In genomic region chr12:17554200-17554951, GRCm38 (mm10) we compare ENCODE assay signal across 8 mouse cellular contexts. TPM values are rescaled to one million over a fixed set of nuclear protein-coding genes. Genes with fewer than 3 reads are reported as not detected.
DNase-seq lines count a peak whose midpoint lies in the region; ATAC-seq and TF ChIP-seq lines count a peak whose summit lies in the region.

No protein-coding gene starts in this region.

- ATAC-seq in embryonic facial prominence, embryonic 14.5 days (ENCODE audit: low read depth) = peak; percentile 26
- ATAC-seq in heart, embryonic 12.5 days (ENCODE audit: insufficient number of reproducible peaks, low FRiP score) = peak; percentile 37; the same call in 1 of the 2 replicates
- ATAC-seq in kidney, embryonic 16.5 days (ENCODE audit: low FRiP score, low TSS enrichment) = peak; percentile 50
- ATAC-seq in liver, embryonic 11.5 days (replicated peaks; ENCODE audit: low FRiP score) = peak; percentile 51

- WGBS in bone marrow, adult 2 months = 39% methylated on average over 15 of the region's 15 CpGs
- 35% methylated on average over 15 of the region's 15 CpGs for WGBS in embryonic facial prominence, embryonic 14.5 days
- WGBS in heart, embryonic 12.5 days = 35% methylated on average over 15 of the region's 15 CpGs
- 33% methylated on average over 15 of the region's 15 CpGs for WGBS in kidney, embryonic 16.5 days
- 35% methylated on average over 15 of the region's 15 CpGs for WGBS in liver, embryonic 11.5 days

- no peak overlapping the region for H3K27ac ChIP-seq in bone marrow, adult 2 months (ENCODE audit: control insufficient read depth, insufficient read depth, low read depth, low read length, poor library complexity)
- no peak overlapping the region for H3K27ac ChIP-seq in embryonic facial prominence, embryonic 14.5 days (replicated peaks; ENCODE audit: low read depth, low read length)
- H3K27ac ChIP-seq in heart, embryonic 12.5 days (ENCODE audit: poor library complexity, severe bottlenecking) = no peak overlapping the region
- no peak overlapping the region for H3K27ac ChIP-seq in kidney, embryonic 16.5 days (ENCODE audit: low read length)
- no peak overlapping the region for H3K27ac ChIP-seq in liver, embryonic 11.5 days (ENCODE audit: low read depth, low read length)

- no peak overlapping the region for H3K4me3 ChIP-seq in C2C12 (ENCODE audit: insufficient read depth, poor library complexity, severe bottlenecking)
- no peak overlapping the region for H3K4me3 ChIP-seq in bone marrow, adult 2 months (replicated peaks; ENCODE audit: control insufficient read depth, low read depth, low read length)
- no peak overlapping the region for H3K4me3 ChIP-seq in embryonic facial prominence, embryonic 14.5 days (ENCODE audit: low read depth, low read length)
- H3K4me3 ChIP-seq in heart, embryonic 12.5 days = no peak overlapping the region
- no peak overlapping the region for H3K4me3 ChIP-seq in kidney, embryonic 16.5 days (ENCODE audit: low read length)
- H3K4me3 ChIP-seq in liver, embryonic 11.5 days (ENCODE audit: low read depth, low read length) = no peak overlapping the region

- DNase-seq in embryonic facial prominence, embryonic 14.5 days (ENCODE audit: low spot score) = peak; percentile 93
- peak; percentile 82 for DNase-seq in liver, embryonic 11.5 days (ENCODE audit: low spot score)
- peak; percentile 79 to 86 for DNase-seq in natural killer cell, adult 2 months (ENCODE audit: low spot score in 2 of 2)
- DNase-seq in splenic B cell, adult 2 months (ENCODE audit: low read depth, low spot score) = peak; percentile 89

- H3ac ChIP-seq in C2C12 (ENCODE audit: control insufficient read depth, insufficient read length, low read depth) = no peak overlapping the region

- TF ChIP-seq POLR2A in bone marrow, adult 2 months (IDR thresholded peaks at IDR 0.05; ENCODE audit: borderline replicate concordance, control insufficient read depth, low read depth, low read length) = no peak

- no peaks in the 10 kb centered on the region for H3K79me2 ChIP-seq in C2C12 (ENCODE audit: control insufficient read depth, insufficient read depth)

- TF ChIP-seq CTCF in C2C12 (IDR thresholded peaks at IDR 0.05; ENCODE audit: control insufficient read depth, insufficient read depth, insufficient read length) = peak; percentile 84
- TF ChIP-seq CTCF in bone marrow, adult 2 months (IDR thresholded peaks at IDR 0.05; ENCODE audit: control insufficient read depth, insufficient read depth, low read length) = peak; percentile 96

- H3K4me1 ChIP-seq in bone marrow, adult 2 months (ENCODE audit: control insufficient read depth, insufficient read depth, low read length) = no peaks in the 10 kb centered on the region
- H3K4me1 ChIP-seq in embryonic facial prominence, embryonic 14.5 days (ENCODE audit: control insufficient read depth, insufficient read depth, low read length) = no peaks in the 10 kb centered on the region
- H3K4me1 ChIP-seq in heart, embryonic 12.5 days (replicated peaks) = peaks cover 24% of the 10 kb centered on the region
- no peaks in the 10 kb centered on the region for H3K4me1 ChIP-seq in kidney, embryonic 16.5 days (ENCODE audit: insufficient read depth, low read length)
- H3K4me1 ChIP-seq in liver, embryonic 11.5 days (replicated peaks; ENCODE audit: control insufficient read depth, insufficient read depth, low read length) = no peaks in the 10 kb centered on the region

- H3K36me3 ChIP-seq in C2C12 (ENCODE audit: control insufficient read depth, insufficient read depth) = peaks cover 22% of the 10 kb centered on the region
- peaks cover 20% of the 10 kb centered on the region for H3K36me3 ChIP-seq in embryonic facial prominence, embryonic 14.5 days (ENCODE audit: control insufficient read depth, insufficient read depth, low read length)
- peaks cover 26% of the 10 kb centered on the region for H3K36me3 ChIP-seq in heart, embryonic 12.5 days
- peaks cover 19% of the 10 kb centered on the region for H3K36me3 ChIP-seq in kidney, embryonic 16.5 days (ENCODE audit: insufficient read depth, low read length)
- H3K36me3 ChIP-seq in liver, embryonic 11.5 days (ENCODE audit: control insufficient read depth, insufficient read depth, low read length) = peaks cover 14% of the 10 kb centered on the region
- H3K36me3 ChIP-seq in splenic B cell, adult 2 months (ENCODE audit: control insufficient read depth, insufficient read depth, low read length, poor library complexity, severe bottlenecking) = peaks cover 8% of the 10 kb centered on the region

- H3K9ac ChIP-seq in embryonic facial prominence, embryonic 14.5 days (ENCODE audit: low read depth, low read length) = no peak overlapping the region
- no peak overlapping the region for H3K9ac ChIP-seq in heart, embryonic 12.5 days
- H3K9ac ChIP-seq in kidney, embryonic 16.5 days (replicated peaks; ENCODE audit: low read length) = no peak overlapping the region
- H3K9ac ChIP-seq in liver, embryonic 11.5 days (ENCODE audit: low read depth, low read length) = no peak overlapping the region

- H3K79me3 ChIP-seq in C2C12 (ENCODE audit: low read depth) = no peaks in the 10 kb centered on the region

- H3K9me3 ChIP-seq in embryonic facial prominence, embryonic 14.5 days (ENCODE audit: control insufficient read depth, low read length) = no peaks in the 10 kb centered on the region
- no peaks in the 10 kb centered on the region for H3K9me3 ChIP-seq in heart, embryonic 12.5 days (replicated peaks)
- 0 out of 2 replicates have a peak, but pooled peaks cover 2% of the 10 kb centered on the region for H3K9me3 ChIP-seq in kidney, embryonic 16.5 days (ENCODE audit: low read length)
- no peaks in the 10 kb centered on the region for H3K9me3 ChIP-seq in liver, embryonic 11.5 days (ENCODE audit: control insufficient read depth, low read length)

- no peak overlapping the region for H3K4me2 ChIP-seq in embryonic facial prominence, embryonic 14.5 days (ENCODE audit: low read depth, low read length)
- no peak overlapping the region for H3K4me2 ChIP-seq in heart, embryonic 12.5 days
- H3K4me2 ChIP-seq in kidney, embryonic 16.5 days (replicated peaks; ENCODE audit: low read depth, low read length) = no peak overlapping the region
- no peak overlapping the region for H3K4me2 ChIP-seq in liver, embryonic 11.5 days

- no peaks in the 10 kb centered on the region for H3K27me3 ChIP-seq in C2C12 (ENCODE audit: control insufficient read depth, insufficient read depth, insufficient read length)
- no peaks in the 10 kb centered on the region for H3K27me3 ChIP-seq in embryonic facial prominence, embryonic 14.5 days (replicated peaks; ENCODE audit: control insufficient read depth, insufficient read depth, low read length)
- no peaks in the 10 kb centered on the region for H3K27me3 ChIP-seq in heart, embryonic 12.5 days (replicated peaks)
- no peaks in the 10 kb centered on the region for H3K27me3 ChIP-seq in kidney, embryonic 16.5 days (ENCODE audit: insufficient read depth, low read length)
- no peaks in the 10 kb centered on the region for H3K27me3 ChIP-seq in liver, embryonic 11.5 days (replicated peaks; ENCODE audit: control insufficient read depth, insufficient read depth, low read length)
- H3K27me3 ChIP-seq in splenic B cell, adult 2 months (ENCODE audit: control insufficient read depth, insufficient read depth, low read length, poor library complexity, severe bottlenecking) = no peaks in the 10 kb centered on the region

TF ChIP-seq in C2C12, 6 proteins besides CTCF, POLR2A, EP300 and RAD21:
- no peak for TF ChIP-seq USF1 (IDR thresholded peaks at IDR 0.05; ENCODE audit: low read depth)
- no peak for TF ChIP-seq MYOG (IDR thresholded peaks at IDR 0.05; ENCODE audit: control insufficient read depth, extremely low read depth, insufficient read length)
- TF ChIP-seq MAX (IDR thresholded peaks at IDR 0.05) = no peak
- no peak for TF ChIP-seq CEBPB (IDR thresholded peaks at IDR 0.05; ENCODE audit: low read depth)
- no peak for TF ChIP-seq MYOD1 (IDR thresholded peaks at IDR 0.05; ENCODE audit: control insufficient read depth, insufficient read length, low read depth)
- no peak for TF ChIP-seq FOSL1 (IDR thresholded peaks at IDR 0.05; ENCODE audit: insufficient read depth, low read length, poor library complexity, severe bottlenecking)

RNA-seq across cellular contexts. Expression of gene Odc1, which starts 9.8 kb away (rescaled TPM):
- 256 TPM for polyA plus RNA-seq in C2C12 (2012; fragmentation: generic; extraction: Trizol)
- polyA plus RNA-seq in bone marrow, adult 2 months (2011; ENCODE audit: insufficient read depth, insufficient read length, low replicate concordance, missing spikeins) = 585 and 642 TPM in 2 replicates
- polyA plus RNA-seq in embryonic facial prominence, embryonic 14.5 days (2014; fragmentation: Nextera tagmentation; extraction: Ambion mirVana) = 180 and 213 TPM in 2 replicates
- 161 and 167 TPM in 2 replicates for polyA plus RNA-seq in heart, embryonic 12.5 days (2016; fragmentation: Nextera tagmentation; extraction: Ambion mirVana)
- polyA plus RNA-seq in kidney, embryonic 16.5 days (2015; fragmentation: Nextera tagmentation; extraction: Ambion mirVana) = 217 and 223 TPM in 2 replicates
- polyA plus RNA-seq in liver, embryonic 11.5 days (2014; fragmentation: Nextera tagmentation; extraction: Ambion mirVana) = 446 and 497 TPM in 2 replicates
